Mouse (Mus musculus): ENCODE data around the gene Tcp11l2. TPM values are rescaled to one million over a fixed set of nuclear protein-coding genes. Genes with fewer than 3 reads are reported as not detected.
A peak's percentile ranks its signal among the peaks of the same experiment; 100 is the strongest.

Gene Tcp11l2
- polyA plus RNA-seq, 1 experiment from 2014 or later = 15.0 TPM

GRCm38 (mm10) chr10:84608361-84608760, 31.9 kb downstream of the Tcp11l2 start:
- ATAC-seq (ENCODE audit: insufficient number of reproducible peaks, insufficient read depth, low FRiP score, low TSS enrichment, low read depth) = no peak
- 88% methylated on average over 3 of the region's 3 CpGs for WGBS
- peaks cover 6% of the 10 kb centered on the region for H3K4me1 ChIP-seq (replicated peaks)
- H3K4me3 ChIP-seq (replicated peaks) = no peak overlapping the region
- H3K27me3 ChIP-seq = no peaks in the 10 kb centered on the region
- no peak overlapping the region for H3K9ac ChIP-seq (replicated peaks)
- H3K36me3 ChIP-seq = peaks cover 6% of the 10 kb centered on the region; the same call in 1 of the 2 replicates
- no peak overlapping the region for H3K4me2 ChIP-seq
- H3K9me3 ChIP-seq = no peaks in the 10 kb centered on the region
- H3K27ac ChIP-seq = no peak overlapping the region

DNA sequence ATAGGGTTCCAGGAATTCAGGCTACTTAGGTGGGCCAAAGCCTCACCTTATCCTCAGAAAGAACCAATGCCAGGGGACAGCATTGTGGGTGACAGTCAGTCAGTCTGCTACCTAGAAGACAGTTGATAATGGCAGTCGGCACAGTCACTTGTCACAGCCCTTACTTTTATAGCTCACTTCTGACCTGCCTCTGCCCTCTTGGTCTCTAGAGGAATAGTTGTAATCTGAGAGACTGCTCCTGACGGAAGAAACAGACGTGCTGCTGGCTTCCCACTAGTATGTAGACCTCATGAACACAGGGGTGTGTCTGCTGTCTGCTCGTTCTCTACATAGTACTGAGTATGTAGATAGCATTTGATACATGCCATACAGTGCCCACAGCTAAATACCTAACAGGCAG, 33.9 kb downstream of the Tcp11l2 start:
- Histone ChIP-seq H3K4me2 (no peak overlapping the region), H3K9ac (replicated peaks) (no peak overlapping the region), H3K4me1 (replicated peaks) (peaks cover 6% of the 10 kb centered on the region), H3K9me3 (no peaks in the 10 kb centered on the region), H3K27me3 (no peaks in the 10 kb centered on the region), H3K36me3 (peaks cover 10% of the 10 kb centered on the region; the same call in 1 of the 2 replicates), H3K27ac (peak overlapping the region; percentile 37; the same call in 1 of the 2 replicates), H3K4me3 (replicated peaks) (no peak overlapping the region)
- 15% methylated on average over 4 of the region's 4 CpGs for WGBS
- ATAC-seq (ENCODE audit: insufficient number of reproducible peaks, insufficient read depth, low FRiP score, low TSS enrichment, low read depth) = no peak

- Histone ChIP-seq H3K9ac (replicated peaks) (no peak overlapping the region), H3K4me2 (no peak overlapping the region), H3K36me3 (peaks cover 8% of the 10 kb centered on the region; the same call in 1 of the 2 replicates), H3K4me3 (replicated peaks) (no peak overlapping the region), H3K9me3 (no peaks in the 10 kb centered on the region), H3K27me3 (no peaks in the 10 kb centered on the region), H3K27ac (no peak overlapping the region; the same call in 1 of the 2 replicates), H3K4me1 (replicated peaks) (peaks cover 6% of the 10 kb centered on the region)
- ATAC-seq (ENCODE audit: insufficient number of reproducible peaks, insufficient read depth, low FRiP score, low TSS enrichment, low read depth) = no peak
- WGBS = 71% methylated on average over 3 of the region's 3 CpGs
These were observed 34.4 kb downstream of the Tcp11l2 start for GRCm38 (mm10) chr10:84610783-84611182.

- Histone ChIP-seq H3K9ac (replicated peaks) (no peak overlapping the region), H3K36me3 (0 out of 2 replicates have a peak, but pooled peaks cover 4% of the 10 kb centered on the region), H3K4me3 (replicated peaks) (no peak overlapping the region), H3K27me3 (no peaks in the 10 kb centered on the region), H3K27ac (no peak overlapping the region), H3K9me3 (no peaks in the 10 kb centered on the region), H3K4me2 (no peak overlapping the region), H3K4me1 (replicated peaks) (peaks cover 6% of the 10 kb centered on the region)
- ATAC-seq (ENCODE audit: insufficient number of reproducible peaks, insufficient read depth, low FRiP score, low TSS enrichment, low read depth) = no peak
- WGBS = 64% methylated on average over 3 of the region's 3 CpGs
These were observed 35.2 kb downstream of the Tcp11l2 start for GRCm38 (mm10) chr10:84611664-84612063.

DNA sequence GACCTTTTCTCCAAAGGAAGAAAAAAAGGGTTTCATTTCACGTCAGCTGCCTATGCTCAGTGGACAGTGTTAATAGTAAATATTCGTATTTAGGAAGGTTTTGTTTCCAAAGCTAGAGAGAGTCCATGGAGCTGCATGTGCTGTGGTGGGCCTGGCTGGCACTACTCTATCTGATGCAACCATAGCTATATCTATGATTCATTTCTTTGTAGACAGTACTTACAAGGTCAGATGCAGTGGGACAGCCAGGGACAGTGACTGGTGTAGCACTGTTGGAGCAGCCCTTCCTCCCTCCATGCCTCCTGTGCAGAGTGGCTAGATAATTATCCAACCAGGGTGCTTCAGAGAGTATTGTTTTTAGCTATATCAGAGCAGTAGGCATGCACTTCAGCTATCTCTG, 35.9 kb downstream of the Tcp11l2 start:
- Histone ChIP-seq H3K4me1 (replicated peaks) (peaks cover 6% of the 10 kb centered on the region), H3K4me3 (replicated peaks) (no peak overlapping the region), H3K27ac (no peak overlapping the region), H3K27me3 (no peaks in the 10 kb centered on the region), H3K9ac (replicated peaks) (no peak overlapping the region), H3K4me2 (no peak overlapping the region), H3K36me3 (0 out of 2 replicates have a peak, but pooled peaks cover 4% of the 10 kb centered on the region), H3K9me3 (no peaks in the 10 kb centered on the region)
- 83% methylated on average over 2 of the region's 2 CpGs for WGBS
- no peak for ATAC-seq (ENCODE audit: insufficient number of reproducible peaks, insufficient read depth, low FRiP score, low TSS enrichment, low read depth)

DNA sequence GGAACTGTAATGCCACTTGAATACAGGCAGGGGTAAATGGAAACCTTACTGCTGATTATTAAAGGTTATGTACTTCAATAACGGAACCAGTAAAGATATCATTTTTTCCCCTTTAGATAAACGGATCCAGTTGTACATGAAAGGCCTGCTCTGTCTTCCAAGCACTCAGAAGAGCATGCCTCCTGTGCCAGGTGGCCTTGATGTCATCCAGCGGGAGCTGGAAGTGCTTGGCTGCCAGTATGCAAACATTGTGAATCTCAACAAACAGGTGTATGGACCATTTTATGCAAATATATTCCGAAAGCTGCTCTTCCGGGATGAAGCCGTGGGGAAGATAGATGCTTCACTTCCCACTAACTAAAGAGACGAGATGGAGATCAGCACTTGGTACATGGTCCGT, 36.9 kb downstream of the Tcp11l2 start:
- Histone ChIP-seq H3K27me3 (no peaks in the 10 kb centered on the region), H3K4me1 (replicated peaks) (peaks cover 6% of the 10 kb centered on the region), H3K27ac (no peak overlapping the region), H3K4me3 (replicated peaks) (no peak overlapping the region), H3K9me3 (no peaks in the 10 kb centered on the region), H3K36me3 (0 out of 2 replicates have a peak, but pooled peaks cover 4% of the 10 kb centered on the region), H3K9ac (replicated peaks) (no peak overlapping the region), H3K4me2 (no peak overlapping the region)
- 81% methylated on average over 8 of the region's 8 CpGs for WGBS
- ATAC-seq (ENCODE audit: insufficient number of reproducible peaks, insufficient read depth, low FRiP score, low TSS enrichment, low read depth) = no peak

- H3K27me3 ChIP-seq = no peaks in the 10 kb centered on the region
- 65% methylated on average over 3 of the region's 3 CpGs for WGBS
These were observed 38.6 kb downstream of the Tcp11l2 start for GRCm38 (mm10) chr10:84615076-84615475.

GRCm38 (mm10) chr10:84621826-84622790, 45.7 kb downstream of the Tcp11l2 start, which contains the start of gene Polr3b:
TSS of gene Polr3b (plus strand) at chr10:84622292.
- WGBS = 8% methylated on average over 53 of the region's 53 CpGs
- H3K27me3 ChIP-seq = no peaks in the 10 kb centered on the region
- H3K9me3 ChIP-seq = no peaks in the 10 kb centered on the region
- H3K4me2 ChIP-seq = peak within 1 kb of the TSS; percentile 74
- no peaks in the 10 kb centered on the region for H3K36me3 ChIP-seq
- peaks cover 10% of the 10 kb centered on the region for H3K4me1 ChIP-seq (replicated peaks)
- ATAC-seq (ENCODE audit: insufficient number of reproducible peaks, insufficient read depth, low FRiP score, low TSS enrichment, low read depth) = peak; percentile 96
- peak within 1 kb of the TSS; percentile 52 for H3K9ac ChIP-seq (replicated peaks)
- H3K4me3 ChIP-seq (replicated peaks) = peak within 1 kb of the TSS; percentile 54
- H3K27ac ChIP-seq = peak within 1 kb of the TSS; percentile 94

More at GRCm38 (mm10) chr10:84615076-84615475, 38.6 kb downstream of the Tcp11l2 start:
- H3K4me3 ChIP-seq (replicated peaks) = no peak overlapping the region
- peaks cover 6% of the 10 kb centered on the region for H3K4me1 ChIP-seq (replicated peaks)
- H3K9me3 ChIP-seq = no peaks in the 10 kb centered on the region
- 0 out of 2 replicates have a peak, but pooled peaks cover 4% of the 10 kb centered on the region for H3K36me3 ChIP-seq
- no peak overlapping the region for H3K9ac ChIP-seq (replicated peaks)
- H3K27ac ChIP-seq = no peak overlapping the region
- no peak overlapping the region for H3K4me2 ChIP-seq
- ATAC-seq (ENCODE audit: insufficient number of reproducible peaks, insufficient read depth, low FRiP score, low TSS enrichment, low read depth) = no peak

- no peaks in the 10 kb centered on the region for H3K4me1 ChIP-seq (replicated peaks)
- no peak overlapping the region for H3K27ac ChIP-seq
- no peak overlapping the region for H3K4me3 ChIP-seq (replicated peaks)
- peaks cover 55% of the 10 kb centered on the region for H3K36me3 ChIP-seq
- no peak overlapping the region for H3K9ac ChIP-seq (replicated peaks)
- H3K9me3 ChIP-seq = no peaks in the 10 kb centered on the region
- WGBS = 64% methylated on average over 5 of the region's 5 CpGs
- no peaks in the 10 kb centered on the region for H3K27me3 ChIP-seq
- no peak overlapping the region for H3K4me2 ChIP-seq
- ATAC-seq (ENCODE audit: insufficient number of reproducible peaks, insufficient read depth, low FRiP score, low TSS enrichment, low read depth) = no peak
These were observed 54.8 kb downstream of the Tcp11l2 start for GRCm38 (mm10) chr10:84631182-84631581.

GRCm38 (mm10) chr10:84632005-84632404, 55.6 kb downstream of the Tcp11l2 start:
- no peak overlapping the region for H3K27ac ChIP-seq
- H3K36me3 ChIP-seq = peaks cover 63% of the 10 kb centered on the region

GRCm38 (mm10) chr10:84636656-84637055, 60.2 kb downstream of the Tcp11l2 start:
- 93% methylated on average over 10 of the region's 10 CpGs for WGBS
- H3K36me3 ChIP-seq = peaks cover 79% of the 10 kb centered on the region
- ATAC-seq (ENCODE audit: insufficient number of reproducible peaks, insufficient read depth, low FRiP score, low TSS enrichment, low read depth) = no peak

More at GRCm38 (mm10) chr10:84632005-84632404, 55.6 kb downstream of the Tcp11l2 start:
- Histone ChIP-seq H3K4me1 (replicated peaks) (no peaks in the 10 kb centered on the region), H3K27me3 (no peaks in the 10 kb centered on the region), H3K9ac (replicated peaks) (no peak overlapping the region), H3K4me3 (replicated peaks) (no peak overlapping the region), H3K4me2 (no peak overlapping the region), H3K9me3 (no peaks in the 10 kb centered on the region)
- WGBS = 91% methylated on average over 4 of the region's 4 CpGs
- no peak for ATAC-seq (ENCODE audit: insufficient number of reproducible peaks, insufficient read depth, low FRiP score, low TSS enrichment, low read depth)

More at GRCm38 (mm10) chr10:84636656-84637055, 60.2 kb downstream of the Tcp11l2 start:
- Histone ChIP-seq H3K4me1 (replicated peaks) (no peaks in the 10 kb centered on the region), H3K27ac (no peak overlapping the region), H3K4me3 (replicated peaks) (no peak overlapping the region), H3K9ac (replicated peaks) (no peak overlapping the region), H3K4me2 (no peak overlapping the region), H3K9me3 (no peaks in the 10 kb centered on the region), H3K27me3 (no peaks in the 10 kb centered on the region)

Measured in limb, embryonic 12.5 days (tissue).